Mouse (Mus musculus) liver (tissue): ENCODE measurements around the gene Pdzk1.

Source experiments
- DNase-seq: peaks from one replicate; pipeline ENCODE4 v3.0.0-alpha.2; 2020; ENCODE audit warnings: mixed read lengths

Gene Pdzk1

GRCm38 (mm10) chr3:96836414-96836813 lies 7.3 kb downstream of the Pdzk1 start:
- no peak for DNase-seq

GRCm38 (mm10) chr3:96838996-96839645 lies 10.0 kb downstream of the Pdzk1 start:
- no peak for DNase-seq

DNA sequence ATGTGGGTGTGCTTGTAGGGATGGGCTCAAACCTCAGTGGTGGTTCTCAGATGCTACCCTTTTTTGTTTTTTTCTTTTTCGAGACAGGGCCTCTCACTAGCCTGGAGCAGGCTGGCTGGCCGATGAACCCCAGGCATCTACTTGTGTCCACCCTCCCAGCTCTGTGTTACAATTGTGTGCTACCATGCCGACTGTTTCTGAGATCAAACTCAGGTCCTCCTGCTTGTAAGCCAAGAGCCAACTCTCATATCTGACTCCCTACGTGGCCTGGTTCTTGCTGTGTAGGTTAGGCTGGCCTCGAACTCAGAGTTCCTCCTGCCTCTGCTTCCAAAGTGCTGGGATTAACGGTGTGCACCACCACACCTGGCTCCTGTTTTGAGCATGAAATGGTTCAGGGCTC lies 16.1 kb downstream of the Pdzk1 start:
- no peak for DNase-seq

- DNase-seq: no peak
Observed at GRCm38 (mm10) chr3:96845806-96846205, 16.7 kb downstream of the Pdzk1 start.

DNA sequence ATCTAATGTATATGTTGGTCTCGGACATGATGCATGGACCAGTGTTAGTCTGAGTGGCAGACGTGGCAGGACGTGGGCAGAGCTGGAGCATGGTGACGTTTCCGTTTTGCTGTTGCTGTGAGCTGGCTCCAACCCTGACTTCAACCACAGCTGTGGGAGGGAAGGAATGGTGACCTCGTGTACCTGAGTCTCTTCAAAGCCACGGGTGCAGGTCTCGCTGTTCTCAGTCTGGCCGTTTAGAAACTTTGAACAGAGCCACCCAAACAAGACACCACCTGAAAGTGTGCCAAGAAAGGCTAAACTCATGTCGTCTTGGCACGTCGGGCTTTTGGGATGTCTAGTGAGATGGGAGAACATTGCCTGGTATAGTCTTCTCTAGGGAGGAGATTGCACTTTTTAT lies 17.9 kb downstream of the Pdzk1 start:
- DNase-seq: no peak

GRCm38 (mm10) chr3:96847661-96848060 lies 18.6 kb downstream of the Pdzk1 start:
- no peak for DNase-seq

DNA sequence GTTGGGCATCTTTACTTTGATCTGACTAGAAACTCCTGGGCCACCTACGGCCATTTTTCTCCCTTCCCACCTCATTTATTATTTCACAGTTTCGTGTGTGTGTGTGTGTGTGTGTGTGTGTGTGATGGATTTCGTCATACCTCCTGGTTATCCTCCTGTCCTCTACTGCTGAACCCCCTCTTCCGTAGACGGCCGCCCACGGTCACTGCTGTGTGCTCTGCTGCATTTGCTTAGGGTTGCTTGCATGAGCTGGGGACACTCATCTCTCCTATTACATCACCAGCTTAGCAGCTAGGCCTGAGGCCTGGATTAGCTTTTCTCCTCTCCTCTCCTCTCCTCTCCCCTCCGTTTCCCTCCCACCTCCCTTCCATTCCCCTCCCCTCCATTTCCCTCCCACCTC lies 19.4 kb downstream of the Pdzk1 start:
- no peak for DNase-seq

- no peak for DNase-seq
Observed at GRCm38 (mm10) chr3:96849168-96849727, 20.2 kb downstream of the Pdzk1 start.

GRCm38 (mm10) chr3:96852561-96852960 lies 23.5 kb downstream of the Pdzk1 start:
- no peak for DNase-seq

DNA sequence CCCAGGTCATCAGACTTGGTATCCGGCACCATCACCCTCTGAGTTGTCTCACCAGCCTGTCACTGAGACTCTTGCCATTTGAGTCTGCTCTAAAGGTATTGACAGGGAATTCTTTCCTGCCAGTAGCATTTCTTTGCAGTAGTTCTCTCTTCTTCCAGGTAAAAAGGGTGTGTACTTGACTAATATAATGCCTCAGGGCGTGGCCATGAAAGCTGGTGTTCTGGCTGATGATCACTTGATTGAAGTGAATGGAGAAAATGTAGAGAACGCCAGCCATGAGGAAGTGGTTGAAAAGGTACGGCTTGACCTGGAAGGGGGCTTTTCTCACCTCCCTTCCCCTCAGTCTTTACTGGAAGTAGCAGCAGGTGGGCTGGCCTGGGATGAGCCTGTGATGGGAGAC lies 25.3 kb downstream of the Pdzk1 start:
- no peak for DNase-seq

DNA sequence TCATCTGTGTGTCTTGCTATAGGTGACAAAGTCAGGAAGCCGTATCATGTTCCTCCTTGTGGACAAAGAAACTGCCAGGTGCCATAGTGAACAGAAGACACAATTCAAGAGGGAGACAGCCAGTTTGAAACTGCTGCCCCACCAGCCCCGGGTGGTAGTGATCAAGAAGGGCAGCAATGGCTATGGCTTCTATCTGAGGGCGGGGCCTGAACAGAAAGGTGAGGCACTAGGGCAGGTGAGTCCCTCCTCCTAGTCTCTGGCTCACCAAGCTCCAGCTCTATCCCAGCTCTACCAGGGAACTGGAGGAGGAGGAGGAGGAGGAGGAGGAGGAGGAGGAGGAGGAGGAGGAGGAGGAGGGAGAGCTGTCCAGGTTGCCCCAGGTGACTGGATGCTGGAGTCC lies 26.7 kb downstream of the Pdzk1 start:
- DNase-seq: no peak

- DNase-seq: no peak
Observed at GRCm38 (mm10) chr3:96860498-96860897, 31.4 kb downstream of the Pdzk1 start.

DNA sequence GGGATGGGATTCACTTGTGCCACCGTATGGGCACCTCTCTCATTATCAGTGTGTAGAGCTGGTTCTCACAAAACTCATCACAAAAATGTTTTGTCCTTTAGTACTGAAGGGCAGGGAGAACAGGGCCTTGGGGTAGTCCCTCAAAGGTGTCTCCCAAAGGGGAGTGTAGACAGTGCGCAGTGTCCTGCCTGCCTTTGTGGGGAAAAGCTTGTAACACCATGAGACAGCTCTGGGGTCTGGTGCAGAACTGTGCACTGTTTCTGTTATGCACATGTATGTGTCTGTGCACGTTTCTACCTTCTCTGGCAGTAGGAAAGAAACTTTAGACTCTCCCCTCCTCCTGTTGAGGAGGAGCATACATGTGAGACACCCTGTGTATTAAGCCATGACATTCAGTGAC lies 38.8 kb downstream of the Pdzk1 start:
- DNase-seq: no peak

DNA sequence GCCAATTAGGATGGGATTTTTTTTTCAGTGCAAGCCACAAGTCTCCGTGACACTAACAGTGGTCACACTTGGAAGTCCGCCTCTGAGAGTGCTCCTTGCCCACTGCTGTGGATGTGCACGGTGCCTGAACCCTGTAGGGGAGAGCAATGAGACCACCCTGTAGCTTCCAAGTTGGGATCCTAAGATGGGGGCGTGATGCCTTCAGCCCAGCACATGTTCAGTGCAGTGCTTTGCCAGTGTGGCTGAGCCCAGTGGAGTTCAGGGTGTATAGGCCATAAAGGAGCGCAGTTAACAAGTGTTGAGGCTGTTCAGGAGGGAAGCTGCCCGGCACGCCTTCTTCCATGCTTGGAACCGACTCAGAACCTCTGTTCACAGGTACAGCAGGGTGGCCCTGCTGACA lies 39.5 kb downstream of the Pdzk1 start:
- no peak for DNase-seq

GRCm38 (mm10) chr3:96869091-96869490 lies 40.0 kb downstream of the Pdzk1 start:
- no peak for DNase-seq

GRCm38 (mm10) chr3:96870270-96870669 lies 41.2 kb downstream of the Pdzk1 start:
- no peak for DNase-seq

GRCm38 (mm10) chr3:96871070-96871469 lies 42.0 kb downstream of the Pdzk1 start:
- no peak for DNase-seq

DNA sequence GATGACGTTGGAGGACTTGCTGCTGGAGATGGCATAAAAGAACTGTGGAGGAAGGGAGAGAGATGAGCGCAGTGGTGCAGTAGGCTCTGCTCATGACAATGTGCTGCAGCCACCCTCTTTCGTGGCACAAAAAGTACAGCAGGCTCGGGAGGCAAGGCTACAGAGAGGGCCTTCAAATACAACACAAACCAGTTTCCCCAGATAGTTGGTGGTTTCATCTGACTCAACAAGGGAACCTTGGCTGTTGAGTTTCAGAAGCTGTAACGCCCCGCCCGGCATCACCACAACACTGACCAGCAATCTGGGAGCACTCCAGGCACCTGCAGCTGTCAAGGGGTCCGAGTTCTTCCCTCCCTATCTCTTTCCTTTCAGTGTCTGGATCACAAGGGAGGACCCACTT lies 43.4 kb downstream of the Pdzk1 start:
- no peak for DNase-seq

DNA sequence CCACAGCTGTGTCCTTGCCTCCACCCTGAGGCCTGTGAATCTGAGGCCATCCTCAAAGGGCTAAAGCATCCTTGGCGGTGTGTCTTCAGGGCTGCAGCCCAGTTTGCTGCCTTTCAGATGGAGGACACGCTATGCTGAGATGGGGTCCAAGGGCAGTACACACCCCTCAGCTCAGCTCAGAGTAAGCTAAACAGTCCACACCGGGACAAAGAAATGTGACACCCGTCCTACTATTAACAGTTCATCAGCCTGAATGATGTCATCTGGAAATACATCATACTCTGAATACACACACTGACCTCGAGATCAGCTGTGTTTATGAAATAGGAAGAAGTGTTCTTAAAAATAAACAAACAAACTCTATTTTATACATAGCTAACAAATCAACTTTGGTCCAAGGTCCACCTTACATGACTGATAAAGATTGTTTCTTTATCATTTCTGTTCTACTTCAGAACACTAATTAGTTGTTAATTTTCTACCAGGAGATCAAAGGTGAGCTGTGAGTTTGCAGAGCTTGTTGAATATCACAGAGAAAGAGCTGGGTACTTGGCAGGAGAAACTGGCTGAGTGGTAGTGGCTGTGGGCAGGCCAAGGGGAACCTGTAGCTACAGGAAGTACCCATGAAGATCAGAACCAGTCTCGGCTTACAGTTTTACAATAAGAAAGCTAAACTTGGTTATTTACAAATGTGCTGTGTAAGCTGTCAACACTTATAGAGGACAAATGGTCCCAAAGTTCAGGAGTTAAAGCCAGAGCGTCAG lies 45.9 kb downstream of the Pdzk1 start:
- DNase-seq: no peak

- DNase-seq: no peak
Observed at GRCm38 (mm10) chr3:96879536-96879935, 50.5 kb downstream of the Pdzk1 start.

GRCm38 (mm10) chr3:96880385-96880784 lies 51.3 kb downstream of the Pdzk1 start:
- no peak for DNase-seq

DNA sequence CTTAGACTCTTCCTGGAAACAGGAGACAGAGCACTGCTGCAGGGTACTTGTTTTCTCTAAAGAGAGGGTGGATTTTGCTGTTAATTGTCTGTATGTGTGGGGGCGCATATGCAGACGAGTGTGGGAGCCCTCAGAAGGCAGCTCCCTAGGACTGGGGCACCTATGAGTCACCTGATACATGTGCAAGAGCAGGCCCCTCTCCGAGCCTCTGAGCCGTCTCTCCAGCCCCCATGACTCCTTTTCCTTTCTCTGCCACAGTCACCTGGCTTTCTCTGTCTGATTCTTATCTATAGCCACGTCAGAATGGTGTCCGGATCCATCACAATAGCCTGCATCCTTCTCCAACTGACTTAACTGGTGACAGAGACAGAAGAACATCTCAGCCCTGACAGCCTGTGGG lies 52.5 kb downstream of the Pdzk1 start:
- no peak for DNase-seq

DNA sequence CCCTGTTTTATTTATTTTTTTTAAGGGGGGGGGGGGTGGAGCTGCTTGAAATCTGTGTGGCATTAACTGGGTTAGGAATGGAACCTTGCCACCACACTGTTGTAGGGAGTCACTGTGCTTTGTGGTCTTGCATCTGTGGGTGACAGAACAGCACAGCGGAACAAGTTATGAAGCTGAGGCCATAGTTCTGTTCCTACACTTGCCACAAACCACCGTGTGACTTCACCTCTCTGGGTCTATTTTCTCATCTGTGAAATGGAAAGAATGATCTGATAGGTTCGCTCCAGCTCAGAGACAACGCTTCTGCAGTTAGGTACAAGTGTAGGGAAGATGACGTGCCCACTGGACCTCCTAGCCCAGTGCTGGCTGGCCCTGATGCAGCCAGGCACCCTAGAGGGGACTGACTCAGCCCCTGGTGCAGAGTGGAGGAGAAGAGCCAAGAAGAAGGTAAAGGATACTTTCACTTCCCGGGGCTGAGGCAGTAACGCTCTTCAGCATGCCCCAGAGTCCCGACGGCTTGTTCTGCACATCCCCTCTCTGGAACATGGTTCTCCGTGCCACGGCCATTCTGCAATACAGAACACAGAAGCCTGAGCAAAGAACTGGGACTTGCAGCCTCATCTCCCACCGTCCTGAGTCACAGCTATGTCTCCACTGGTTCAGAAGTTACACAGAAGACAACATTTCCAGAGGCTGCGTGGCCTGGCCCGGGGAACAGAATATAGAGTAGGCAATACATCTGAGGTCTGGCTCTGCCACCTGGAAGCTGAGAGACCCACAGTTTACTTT lies 53.2 kb downstream of the Pdzk1 start:
- DNase-seq: no peak

- DNase-seq: no peak
Observed at GRCm38 (mm10) chr3:96883690-96884089, 54.6 kb downstream of the Pdzk1 start.
